Mouse (Mus musculus): ENCODE measurements around the gene Zbtb5. TPM values are rescaled to one million over a fixed set of nuclear protein-coding genes. Genes with fewer than 3 reads are reported as not detected.
A peak's percentile ranks its signal among the peaks of the same experiment; 100 is the strongest.

The Zbtb5 gene
- polyA plus RNA-seq, 1 experiment from 2014 or later = 45.7 TPM

DNA sequence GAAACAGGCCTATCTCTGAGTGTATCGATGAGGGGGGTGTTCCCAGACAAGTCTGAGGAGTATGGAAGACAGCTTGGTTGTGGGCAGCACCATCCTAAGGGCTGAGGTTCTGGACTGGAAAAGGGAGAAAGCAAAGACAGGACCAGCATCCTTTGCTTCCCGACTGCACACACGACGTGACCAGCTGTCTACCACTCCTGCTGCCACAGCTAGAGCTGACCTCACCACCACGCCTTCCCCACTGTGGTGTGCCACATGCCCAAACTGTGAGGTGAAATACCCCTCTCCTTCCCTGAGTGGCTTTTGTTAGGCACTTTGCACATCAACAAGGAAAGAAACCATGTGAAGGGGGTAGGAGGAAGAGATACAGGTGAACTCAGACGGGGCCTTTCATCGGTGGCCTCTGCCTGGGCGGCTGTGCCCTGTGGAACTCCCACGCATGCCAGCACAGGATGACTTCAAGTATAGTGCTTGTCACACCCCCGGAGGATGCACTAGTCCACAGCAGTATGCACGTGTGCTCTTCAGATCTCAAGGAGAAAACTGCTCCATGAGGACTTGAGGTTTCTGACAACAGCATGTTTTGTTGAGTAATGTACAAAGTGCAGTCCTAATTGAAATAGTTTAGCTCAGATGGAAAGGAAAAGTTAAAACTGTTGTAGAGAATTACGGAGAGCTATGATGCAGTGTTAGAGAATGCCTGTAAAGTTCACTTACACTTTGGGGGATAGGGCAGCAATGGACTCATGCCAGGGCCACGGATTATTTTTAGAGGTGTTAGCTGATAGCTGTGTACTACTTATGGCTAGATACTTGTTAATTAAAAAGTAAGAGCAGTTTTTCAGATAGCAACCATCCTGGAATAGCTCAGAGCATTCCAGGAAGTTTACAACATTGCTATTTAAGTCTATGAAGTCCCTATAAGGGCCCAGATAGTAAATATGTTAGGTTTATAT is 25.5 kb upstream of the Zbtb5 start:
- Histone ChIP-seq H3K9me3 (ENCODE audit: control insufficient read depth, low read length) (no peaks in the 10 kb centered on the region), H3K4me2 (replicated peaks) (no peak overlapping the region), H3K27ac (no peak overlapping the region), H3K36me3 (replicated peaks; ENCODE audit: control insufficient read depth, insufficient read depth) (peaks cover 78% of the 10 kb centered on the region), H3K4me1 (replicated peaks; ENCODE audit: control insufficient read depth, insufficient read depth, low read length) (no peaks in the 10 kb centered on the region), H3K27me3 (ENCODE audit: control insufficient read depth, insufficient read depth, low read length) (no peaks in the 10 kb centered on the region), H3K4me3 (replicated peaks; ENCODE audit: low read length) (no peak overlapping the region), H3K9ac (no peak overlapping the region)
- ATAC-seq (ENCODE audit: low FRiP score) (no peak), DNase-seq (ENCODE audit: low spot score) (no peak)
- 92% methylated on average over 13 of the region's 13 CpGs for WGBS

DNA sequence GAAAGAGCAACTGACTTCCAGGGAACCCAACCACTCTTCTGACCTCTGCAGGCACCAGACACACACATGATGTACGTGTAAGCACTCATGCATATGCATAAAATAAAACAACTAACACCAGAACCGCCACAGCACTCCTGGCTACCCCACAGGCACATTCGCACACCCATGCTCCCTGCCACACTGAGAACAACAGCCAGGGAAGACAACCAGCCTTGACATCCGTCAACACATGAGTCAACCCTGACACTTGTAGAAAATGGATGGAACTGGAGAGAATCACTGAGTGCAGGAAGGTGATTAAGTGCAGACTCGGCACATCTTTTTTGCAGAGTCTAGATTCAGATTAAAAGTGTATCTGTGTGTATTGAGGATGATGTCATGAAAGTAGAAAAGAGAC is 24.4 kb upstream of the Zbtb5 start:
- H3K36me3 ChIP-seq (replicated peaks; ENCODE audit: control insufficient read depth, insufficient read depth) = peaks cover 80% of the 10 kb centered on the region
- no peaks in the 10 kb centered on the region for H3K4me1 ChIP-seq (replicated peaks; ENCODE audit: control insufficient read depth, insufficient read depth, low read length)
- no peak for DNase-seq (ENCODE audit: low spot score)
- ATAC-seq (ENCODE audit: low FRiP score) = no peak
- no peaks in the 10 kb centered on the region for H3K9me3 ChIP-seq (ENCODE audit: control insufficient read depth, low read length)
- H3K4me3 ChIP-seq (replicated peaks; ENCODE audit: low read length) = no peak overlapping the region
- no peak overlapping the region for H3K4me2 ChIP-seq (replicated peaks)
- no peaks in the 10 kb centered on the region for H3K27me3 ChIP-seq (ENCODE audit: control insufficient read depth, insufficient read depth, low read length)
- H3K9ac ChIP-seq = no peak overlapping the region
- WGBS = 75% methylated on average over 5 of the region's 5 CpGs
- no peak overlapping the region for H3K27ac ChIP-seq

DNA sequence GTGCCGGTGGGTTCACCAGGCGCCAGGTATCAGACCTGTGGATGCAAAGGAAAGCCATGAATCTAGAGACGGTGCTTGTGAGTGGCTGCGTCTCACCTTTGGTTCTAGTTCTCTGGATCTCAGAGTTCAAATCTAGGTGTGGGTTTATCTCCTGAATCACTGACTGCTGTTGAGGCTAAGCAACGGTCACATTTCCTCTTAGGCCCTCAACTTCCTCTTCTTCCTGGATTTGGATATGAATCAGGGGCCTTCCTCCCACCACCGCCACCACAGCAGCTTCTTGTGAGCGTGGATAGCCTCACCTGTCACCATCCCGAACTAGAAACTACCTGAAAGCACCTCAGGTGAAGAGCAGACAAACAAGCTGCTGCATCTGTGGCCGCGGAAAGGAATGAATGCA is 23.8 kb upstream of the Zbtb5 start:
- ATAC-seq (ENCODE audit: low FRiP score) (no peak), DNase-seq (ENCODE audit: low spot score) (no peak)
- Histone ChIP-seq H3K36me3 (replicated peaks; ENCODE audit: control insufficient read depth, insufficient read depth) (peaks cover 80% of the 10 kb centered on the region), H3K27me3 (ENCODE audit: control insufficient read depth, insufficient read depth, low read length) (no peaks in the 10 kb centered on the region), H3K9me3 (ENCODE audit: control insufficient read depth, low read length) (no peaks in the 10 kb centered on the region), H3K4me2 (replicated peaks) (no peak overlapping the region), H3K4me1 (replicated peaks; ENCODE audit: control insufficient read depth, insufficient read depth, low read length) (no peaks in the 10 kb centered on the region), H3K27ac (no peak overlapping the region), H3K9ac (no peak overlapping the region), H3K4me3 (replicated peaks; ENCODE audit: low read length) (no peak overlapping the region)
- WGBS = 92% methylated on average over 10 of the region's 10 CpGs

DNA sequence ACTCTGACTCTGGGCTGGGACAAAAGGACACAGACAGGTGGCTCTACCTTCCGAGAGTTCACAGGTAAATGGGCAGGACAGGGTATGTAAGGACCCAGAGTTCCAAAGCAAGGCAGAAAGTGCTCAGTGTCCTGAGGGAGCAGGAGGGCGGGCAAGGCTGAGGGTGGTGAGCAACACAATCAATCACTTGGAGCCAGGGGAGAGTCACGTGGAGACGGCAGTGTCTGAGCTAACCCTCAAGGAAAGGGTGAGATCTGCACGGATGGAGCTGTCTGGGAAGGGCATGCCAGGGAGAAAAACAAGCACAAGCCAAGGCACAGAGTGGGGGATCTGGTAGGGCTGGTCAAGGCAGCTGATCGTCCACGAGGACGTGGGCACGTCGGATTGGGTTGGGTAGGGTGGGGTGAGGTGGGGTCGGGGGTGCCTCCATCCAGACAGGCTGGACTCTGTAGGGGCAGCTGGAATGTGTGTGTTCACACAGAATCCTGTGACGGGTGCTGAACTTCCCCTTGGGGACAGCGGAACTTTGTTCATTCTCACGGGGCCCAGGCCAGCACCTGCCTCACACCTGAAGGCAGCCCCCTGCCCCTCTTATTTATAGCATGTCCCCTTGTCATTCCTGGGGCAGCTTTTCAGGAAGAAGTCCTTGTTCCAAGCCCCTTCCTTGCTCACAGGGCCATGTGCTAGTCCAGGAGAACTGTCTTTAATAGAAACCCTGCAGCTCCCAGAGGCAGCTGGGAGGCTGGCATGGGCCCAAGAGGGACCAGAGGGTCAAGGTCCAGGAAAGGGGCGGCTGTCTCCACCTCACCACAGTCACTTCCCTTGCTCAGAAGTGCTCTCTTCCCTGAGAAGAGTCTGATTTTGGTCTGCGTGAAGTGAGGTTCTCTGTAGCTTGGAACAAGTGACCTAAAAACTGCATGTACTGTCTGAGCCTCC is 22.7 kb upstream of the Zbtb5 start:
- Histone ChIP-seq H3K4me2 (replicated peaks) (no peak overlapping the region), H3K4me1 (replicated peaks; ENCODE audit: control insufficient read depth, insufficient read depth, low read length) (no peaks in the 10 kb centered on the region), H3K9ac (no peak overlapping the region), H3K36me3 (replicated peaks; ENCODE audit: control insufficient read depth, insufficient read depth) (peaks cover 78% of the 10 kb centered on the region), H3K4me3 (replicated peaks; ENCODE audit: low read length) (no peak overlapping the region), H3K27ac (no peak overlapping the region), H3K27me3 (ENCODE audit: control insufficient read depth, insufficient read depth, low read length) (no peaks in the 10 kb centered on the region), H3K9me3 (ENCODE audit: control insufficient read depth, low read length) (no peaks in the 10 kb centered on the region)
- 75% methylated on average over 16 of the region's 16 CpGs for WGBS
- no peak for DNase-seq (ENCODE audit: low spot score)
- ATAC-seq (ENCODE audit: low FRiP score) = no peak

DNA sequence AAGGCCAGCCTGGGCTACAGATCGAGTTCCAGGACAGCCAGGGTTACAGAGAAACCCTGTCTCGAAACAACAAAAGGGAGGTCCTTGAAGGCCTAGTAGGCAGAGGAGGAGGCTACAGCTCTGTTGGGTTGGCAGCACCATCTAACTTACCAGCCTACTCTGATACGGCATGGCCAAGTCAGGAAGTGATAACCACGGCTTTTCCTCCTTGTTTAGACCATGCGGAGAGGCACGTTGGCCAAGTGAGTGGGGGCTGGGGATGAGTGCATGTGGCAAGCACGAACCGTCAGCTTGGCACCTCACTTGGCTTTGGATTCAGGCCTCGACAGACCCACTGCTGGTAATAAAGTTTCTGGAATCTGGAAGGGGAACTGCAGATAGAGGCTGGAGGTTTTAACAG is 20.4 kb upstream of the Zbtb5 start:
- Histone ChIP-seq H3K27ac (no peak overlapping the region), H3K27me3 (ENCODE audit: control insufficient read depth, insufficient read depth, low read length) (no peaks in the 10 kb centered on the region), H3K36me3 (replicated peaks; ENCODE audit: control insufficient read depth, insufficient read depth) (peaks cover 82% of the 10 kb centered on the region), H3K9ac (no peak overlapping the region), H3K4me2 (replicated peaks) (no peak overlapping the region), H3K9me3 (ENCODE audit: control insufficient read depth, low read length) (no peaks in the 10 kb centered on the region), H3K4me3 (replicated peaks; ENCODE audit: low read length) (no peak overlapping the region), H3K4me1 (replicated peaks; ENCODE audit: control insufficient read depth, insufficient read depth, low read length) (no peaks in the 10 kb centered on the region)
- 93% methylated on average over 9 of the region's 9 CpGs for WGBS
- DNase-seq (ENCODE audit: low spot score) (no peak), ATAC-seq (ENCODE audit: low FRiP score) (no peak)

- Histone ChIP-seq H3K27ac (no peak overlapping the region), H3K27me3 (ENCODE audit: control insufficient read depth, insufficient read depth, low read length) (no peaks in the 10 kb centered on the region), H3K36me3 (replicated peaks; ENCODE audit: control insufficient read depth, insufficient read depth) (peaks cover 74% of the 10 kb centered on the region), H3K4me3 (replicated peaks; ENCODE audit: low read length) (no peak overlapping the region), H3K4me2 (replicated peaks) (no peak overlapping the region), H3K9me3 (ENCODE audit: control insufficient read depth, low read length) (no peaks in the 10 kb centered on the region), H3K4me1 (replicated peaks; ENCODE audit: control insufficient read depth, insufficient read depth, low read length) (no peaks in the 10 kb centered on the region), H3K9ac (no peak overlapping the region)
- 84% methylated on average over 4 of the region's 4 CpGs for WGBS
- DNase-seq (ENCODE audit: low spot score) (no peak), ATAC-seq (ENCODE audit: low FRiP score) (no peak)
Measured at GRCm38 (mm10) chr4:45026459-45026858, 14.2 kb upstream of the Zbtb5 start.

DNA sequence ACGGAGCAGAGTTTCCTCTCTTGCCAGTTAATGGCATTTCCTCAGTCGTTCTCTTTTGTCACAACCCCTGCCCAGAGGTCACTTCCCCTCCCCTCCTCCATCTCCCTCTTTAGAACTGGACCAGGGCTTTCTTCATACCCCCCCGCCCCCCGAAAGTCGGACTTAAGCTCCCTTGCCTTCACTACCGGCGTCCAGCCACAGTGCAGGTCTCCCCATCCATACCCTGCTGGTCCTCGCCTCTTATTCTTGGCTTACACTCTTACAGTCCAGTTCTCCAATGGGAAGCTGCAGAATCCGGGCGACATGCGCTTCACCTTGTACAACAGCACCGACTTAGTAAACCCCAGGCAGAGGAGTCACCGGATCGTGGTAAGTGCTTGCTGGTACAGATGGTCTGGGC is 6.8 kb upstream of the Zbtb5 start:
- peaks cover 20% of the 10 kb centered on the region for H3K4me1 ChIP-seq (replicated peaks; ENCODE audit: control insufficient read depth, insufficient read depth, low read length)
- 3% methylated on average over 14 of the region's 14 CpGs for WGBS
- no peaks in the 10 kb centered on the region for H3K9me3 ChIP-seq (ENCODE audit: control insufficient read depth, low read length)
- ATAC-seq (ENCODE audit: low FRiP score) = peak; percentile 18; the same call in 1 of the 2 replicates
- H3K4me2 ChIP-seq (replicated peaks) = peak overlapping the region; percentile 97
- H3K27ac ChIP-seq = no peak overlapping the region
- H3K27me3 ChIP-seq (ENCODE audit: control insufficient read depth, insufficient read depth, low read length) = no peaks in the 10 kb centered on the region
- peaks cover 15% of the 10 kb centered on the region for H3K36me3 ChIP-seq (replicated peaks; ENCODE audit: control insufficient read depth, insufficient read depth)
- H3K4me3 ChIP-seq (replicated peaks; ENCODE audit: low read length) = peak overlapping the region; percentile 78
- DNase-seq (ENCODE audit: low spot score) = no peak
- peak overlapping the region; percentile 70 for H3K9ac ChIP-seq

DNA sequence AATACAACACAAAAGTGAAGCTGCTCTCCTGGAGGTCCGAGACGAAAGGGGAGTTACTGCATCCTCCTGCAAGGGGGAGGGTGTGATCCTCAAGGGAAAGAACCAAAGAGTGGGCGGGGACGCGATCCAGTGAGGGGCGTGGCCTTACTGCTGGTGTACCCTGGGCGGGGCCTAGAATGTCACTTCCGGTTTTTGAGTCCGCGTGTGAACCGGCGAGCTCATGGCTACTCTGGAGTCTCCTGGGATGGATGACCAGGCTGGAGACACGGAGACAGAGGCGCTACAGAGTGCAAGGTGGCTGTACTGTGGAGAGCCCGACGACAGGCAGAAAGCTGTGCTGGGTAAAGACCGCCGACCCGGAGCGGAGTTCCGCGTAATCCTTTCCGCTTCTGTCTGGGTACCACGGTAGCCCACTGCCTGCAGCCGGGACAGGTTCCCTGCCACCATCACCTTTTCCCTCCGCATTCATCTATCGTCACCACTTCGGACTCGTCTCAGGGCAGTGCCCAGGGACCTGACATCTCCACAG is 6.3 kb upstream of the Zbtb5 start, which contains the start of gene Polr1e:
Gene Polr1e (plus strand): TSS at position 132 of the 529 bp plus-strand sequence.
- H3K4me2 ChIP-seq (replicated peaks) = peak within 1 kb of the TSS; percentile 97
- no peaks in the 10 kb centered on the region for H3K9me3 ChIP-seq (ENCODE audit: control insufficient read depth, low read length)
- no peaks in the 10 kb centered on the region for H3K27me3 ChIP-seq (ENCODE audit: control insufficient read depth, insufficient read depth, low read length)
- peak within 1 kb of the TSS; percentile 70 for H3K9ac ChIP-seq
- DNase-seq (ENCODE audit: low spot score) (peak; percentile 89), ATAC-seq (ENCODE audit: low FRiP score) (peak; percentile 81)
- peaks cover 22% of the 10 kb centered on the region for H3K4me1 ChIP-seq (replicated peaks; ENCODE audit: control insufficient read depth, insufficient read depth, low read length)
- H3K27ac ChIP-seq = peak within 1 kb of the TSS; percentile 18; the same call in 1 of the 2 replicates
- H3K4me3 ChIP-seq (replicated peaks; ENCODE audit: low read length) = peak within 1 kb of the TSS; percentile 78
- H3K36me3 ChIP-seq (replicated peaks; ENCODE audit: control insufficient read depth, insufficient read depth) = peaks cover 11% of the 10 kb centered on the region
- 0% methylated on average over 29 of the region's 29 CpGs for WGBS

DNA sequence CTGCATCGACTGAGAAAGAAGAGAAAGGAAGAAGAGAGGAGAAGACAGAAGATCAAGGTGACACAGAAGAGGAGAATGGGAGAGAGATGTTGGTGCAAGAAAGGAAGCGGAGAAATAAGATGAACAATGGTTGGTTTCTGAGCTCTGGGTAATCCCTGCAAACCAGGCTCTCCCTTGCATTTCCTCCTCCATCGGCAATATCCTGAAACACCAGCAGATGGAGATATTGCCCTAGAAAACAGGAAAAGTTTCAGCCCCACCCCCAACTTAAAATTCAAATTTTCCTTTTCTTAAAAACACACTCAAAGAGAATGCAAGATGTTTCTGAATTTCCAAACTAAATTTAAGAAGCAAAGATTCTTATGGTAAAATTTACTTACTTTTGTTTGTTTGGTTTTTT is 3.4 kb upstream of the Zbtb5 start:
- ATAC-seq (ENCODE audit: low FRiP score) (no peak), DNase-seq (ENCODE audit: low spot score) (peak; percentile 83)
- 6% methylated on average over 3 of the region's 3 CpGs for WGBS
- H3K27ac ChIP-seq = no peak overlapping the region
- no peaks in the 10 kb centered on the region for H3K36me3 ChIP-seq (replicated peaks; ENCODE audit: control insufficient read depth, insufficient read depth)
- H3K9me3 ChIP-seq (ENCODE audit: control insufficient read depth, low read length) = no peaks in the 10 kb centered on the region
- peaks cover 30% of the 10 kb centered on the region for H3K4me1 ChIP-seq (replicated peaks; ENCODE audit: control insufficient read depth, insufficient read depth, low read length)
- H3K27me3 ChIP-seq (ENCODE audit: control insufficient read depth, insufficient read depth, low read length) = no peaks in the 10 kb centered on the region
- peak overlapping the region; percentile 28 for H3K9ac ChIP-seq
- no peak overlapping the region for H3K4me3 ChIP-seq (replicated peaks; ENCODE audit: low read length)
- peak overlapping the region; percentile 17; the same call in 1 of the 2 replicates for H3K4me2 ChIP-seq (replicated peaks)
